Mouse (Mus musculus): ENCODE data around the gene Rab39.

Rab39 gene

GRCm38 (mm10) chr9:53695846-53696245 is 10.2 kb downstream of the Rab39 start:
- no peak overlapping the region for H3K4me3 ChIP-seq (replicated peaks; ENCODE audit: low read length)
- no peaks in the 10 kb centered on the region for H3K27me3 ChIP-seq (ENCODE audit: insufficient read depth, low read length)
- no peaks in the 10 kb centered on the region for H3K36me3 ChIP-seq (ENCODE audit: insufficient read depth, low read length)
- no peaks in the 10 kb centered on the region for H3K9me3 ChIP-seq (ENCODE audit: low read length)
- H3K4me1 ChIP-seq (replicated peaks; ENCODE audit: low read depth, low read length), result peaks cover 23% of the 10 kb centered on the region
- no peak for TF ChIP-seq POU5F1 (IDR thresholded peaks at IDR 0.05; ENCODE audit: borderline replicate concordance, low read length)
- no peak for TF ChIP-seq CTCF (conservative IDR thresholded peaks at IDR 0.05; ENCODE audit: low read length)
- TF ChIP-seq NANOG (IDR thresholded peaks at IDR 0.05; ENCODE audit: borderline replicate concordance, low read length), result no peak

- Histone ChIP-seq H3K9me3 (ENCODE audit: low read length) (no peaks in the 10 kb centered on the region), H3K27me3 (ENCODE audit: insufficient read depth, low read length) (no peaks in the 10 kb centered on the region), H3K36me3 (ENCODE audit: insufficient read depth, low read length) (no peaks in the 10 kb centered on the region), H3K4me3 (replicated peaks; ENCODE audit: low read length) (no peak overlapping the region), H3K4me1 (replicated peaks; ENCODE audit: low read depth, low read length) (peaks cover 32% of the 10 kb centered on the region)
- no peak for TF ChIP-seq POU5F1 (IDR thresholded peaks at IDR 0.05; ENCODE audit: borderline replicate concordance, low read length)
- no peak for TF ChIP-seq NANOG (IDR thresholded peaks at IDR 0.05; ENCODE audit: borderline replicate concordance, low read length)
- TF ChIP-seq CTCF (conservative IDR thresholded peaks at IDR 0.05; ENCODE audit: low read length), result no peak
Measured at GRCm38 (mm10) chr9:53693718-53694117, 12.3 kb downstream of the Rab39 start.

- TF ChIP-seq NANOG (IDR thresholded peaks at IDR 0.05; ENCODE audit: borderline replicate concordance, low read length), result no peak
- TF ChIP-seq CTCF (conservative IDR thresholded peaks at IDR 0.05; ENCODE audit: low read length), result no peak
- no peak for TF ChIP-seq POU5F1 (IDR thresholded peaks at IDR 0.05; ENCODE audit: borderline replicate concordance, low read length)
- no peaks in the 10 kb centered on the region for H3K27me3 ChIP-seq (ENCODE audit: insufficient read depth, low read length)
- H3K9me3 ChIP-seq (ENCODE audit: low read length), result no peaks in the 10 kb centered on the region
- no peaks in the 10 kb centered on the region for H3K36me3 ChIP-seq (ENCODE audit: insufficient read depth, low read length)
- H3K4me3 ChIP-seq (replicated peaks; ENCODE audit: low read length), result 0 out of 2 replicates have a peak overlapping the region, but pooled peaks have one; percentile 13
- H3K4me1 ChIP-seq (replicated peaks; ENCODE audit: low read depth, low read length), result peaks cover 32% of the 10 kb centered on the region
Measured at GRCm38 (mm10) chr9:53691745-53692670, 14.0 kb downstream of the Rab39 start.

- Histone ChIP-seq H3K27me3 (ENCODE audit: insufficient read depth, low read length) (no peaks in the 10 kb centered on the region), H3K4me3 (replicated peaks; ENCODE audit: low read length) (no peak overlapping the region)
- TF ChIP-seq POU5F1 (IDR thresholded peaks at IDR 0.05; ENCODE audit: borderline replicate concordance, low read length), result no peak
- TF ChIP-seq NANOG (IDR thresholded peaks at IDR 0.05; ENCODE audit: borderline replicate concordance, low read length), result peak; percentile 87
Measured at GRCm38 (mm10) chr9:53680851-53681250, 25.2 kb downstream of the Rab39 start.

GRCm38 (mm10) chr9:53676921-53677320 is 29.1 kb downstream of the Rab39 start:
- no peak overlapping the region for H3K4me3 ChIP-seq (replicated peaks; ENCODE audit: low read length)
- H3K36me3 ChIP-seq (ENCODE audit: insufficient read depth, low read length), result no peaks in the 10 kb centered on the region
- no peak for TF ChIP-seq NANOG (IDR thresholded peaks at IDR 0.05; ENCODE audit: borderline replicate concordance, low read length)
- TF ChIP-seq CTCF (conservative IDR thresholded peaks at IDR 0.05; ENCODE audit: low read length), result no peak
- no peak for TF ChIP-seq POU5F1 (IDR thresholded peaks at IDR 0.05; ENCODE audit: borderline replicate concordance, low read length)
- peaks cover 31% of the 10 kb centered on the region for H3K4me1 ChIP-seq (replicated peaks; ENCODE audit: low read depth, low read length)
- no peaks in the 10 kb centered on the region for H3K27me3 ChIP-seq (ENCODE audit: insufficient read depth, low read length)
- peaks cover 11% of the 10 kb centered on the region for H3K9me3 ChIP-seq (ENCODE audit: low read length)

More at GRCm38 (mm10) chr9:53680851-53681250, 25.2 kb downstream of the Rab39 start:
- Histone ChIP-seq H3K4me1 (replicated peaks; ENCODE audit: low read depth, low read length) (peaks cover 18% of the 10 kb centered on the region), H3K36me3 (ENCODE audit: insufficient read depth, low read length) (no peaks in the 10 kb centered on the region), H3K9me3 (ENCODE audit: low read length) (peaks cover 10% of the 10 kb centered on the region)

- Histone ChIP-seq H3K9me3 (ENCODE audit: low read length) (peaks cover 11% of the 10 kb centered on the region), H3K4me1 (replicated peaks; ENCODE audit: low read depth, low read length) (peaks cover 34% of the 10 kb centered on the region), H3K36me3 (ENCODE audit: insufficient read depth, low read length) (no peaks in the 10 kb centered on the region), H3K27me3 (ENCODE audit: insufficient read depth, low read length) (no peaks in the 10 kb centered on the region), H3K4me3 (replicated peaks; ENCODE audit: low read length) (no peak overlapping the region)
- TF ChIP-seq POU5F1 (IDR thresholded peaks at IDR 0.05; ENCODE audit: borderline replicate concordance, low read length) (no peak), CTCF (conservative IDR thresholded peaks at IDR 0.05; ENCODE audit: low read length) (peak; percentile 86), NANOG (IDR thresholded peaks at IDR 0.05; ENCODE audit: borderline replicate concordance, low read length) (no peak)
Measured at GRCm38 (mm10) chr9:53673571-53673970, 32.5 kb downstream of the Rab39 start.

GRCm38 (mm10) chr9:53669680-53670219 is 36.3 kb downstream of the Rab39 start, which contains the start of gene Cul5:
Gene Cul5, minus strand, starts transcription at chr9:53670014.
- no peaks in the 10 kb centered on the region for H3K9me3 ChIP-seq (ENCODE audit: low read length)
- TF ChIP-seq CTCF (conservative IDR thresholded peaks at IDR 0.05; ENCODE audit: low read length) (peak; percentile 32; the same call in 1 of the 2 replicates), POU5F1 (IDR thresholded peaks at IDR 0.05; ENCODE audit: borderline replicate concordance, low read length) (no peak), NANOG (IDR thresholded peaks at IDR 0.05; ENCODE audit: borderline replicate concordance, low read length) (no peak)
- H3K27me3 ChIP-seq (ENCODE audit: insufficient read depth, low read length), result no peaks in the 10 kb centered on the region
- H3K36me3 ChIP-seq (ENCODE audit: insufficient read depth, low read length), result peaks cover 3% of the 10 kb centered on the region; the same call in 1 of the 2 replicates
- H3K4me3 ChIP-seq (replicated peaks; ENCODE audit: low read length), result peak within 1 kb of the TSS; percentile 69
- H3K4me1 ChIP-seq (replicated peaks; ENCODE audit: low read depth, low read length), result peaks cover 55% of the 10 kb centered on the region

GRCm38 (mm10) chr9:53667020-53667669 is 38.9 kb downstream of the Rab39 start:
- H3K4me3 ChIP-seq (replicated peaks; ENCODE audit: low read length), result peak overlapping the region; percentile 96
- H3K27me3 ChIP-seq (ENCODE audit: insufficient read depth, low read length), result no peaks in the 10 kb centered on the region
- H3K9me3 ChIP-seq (ENCODE audit: low read length), result no peaks in the 10 kb centered on the region
- H3K36me3 ChIP-seq (ENCODE audit: insufficient read depth, low read length), result peaks cover 19% of the 10 kb centered on the region
- TF ChIP-seq POU5F1 (IDR thresholded peaks at IDR 0.05; ENCODE audit: borderline replicate concordance, low read length), result no peak
- TF ChIP-seq NANOG (IDR thresholded peaks at IDR 0.05; ENCODE audit: borderline replicate concordance, low read length), result no peak
- TF ChIP-seq CTCF (conservative IDR thresholded peaks at IDR 0.05; ENCODE audit: low read length), result 0 out of 2 replicates have a peak, but pooled peaks have one; percentile 4
- peaks cover 50% of the 10 kb centered on the region for H3K4me1 ChIP-seq (replicated peaks; ENCODE audit: low read depth, low read length)
